Mouse (Mus musculus) spleen, postnatal 0 days (tissue): ENCODE data around the gene Nmi. TPM values are rescaled to one million over a fixed set of nuclear protein-coding genes. Genes with fewer than 3 reads are reported as not detected.

Experiments used
- polyA plus RNA-seq: library from polyadenylated mRNA; unstranded; fragments of >200 nt; fragmentation: Nextera tagmentation; extraction: Ambion mirVana; gene quantifications from 2 replicates; pipeline ENCODE4 v1.2.1, GENCODE M21; 2015

Nmi gene
- 27.8 and 31.8 TPM in 2 replicates for polyA plus RNA-seq

DNA sequence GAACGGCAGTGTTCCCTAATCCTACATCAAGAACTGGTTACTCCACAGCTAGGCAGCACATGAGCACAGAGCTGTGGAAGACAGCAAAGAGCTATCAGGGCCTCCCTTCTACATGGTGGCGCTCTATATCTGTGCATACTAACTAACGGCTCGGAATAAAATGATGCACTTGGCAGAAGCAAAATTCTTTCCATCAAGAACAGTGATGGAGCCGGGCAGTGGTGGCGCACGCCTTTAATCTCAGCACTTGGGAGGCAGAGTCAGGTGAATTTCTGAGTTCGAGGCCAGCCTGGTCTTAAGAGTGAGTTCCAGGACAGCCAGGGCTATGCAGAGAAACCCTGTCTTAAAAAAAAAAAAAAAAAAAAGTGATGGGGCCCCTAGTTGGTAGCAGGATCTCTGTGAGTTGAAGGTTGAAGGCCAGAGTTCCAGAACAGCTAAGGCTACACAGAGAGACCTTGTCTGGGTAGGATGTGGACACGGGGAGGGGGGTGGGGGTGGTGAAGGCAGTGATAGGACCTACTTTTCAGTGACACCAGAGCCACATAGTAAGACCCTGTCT lies at the start of gene Nmi:
Gene Nmi (minus strand): TSS at position 85 of the 559 bp plus-strand sequence.

GRCm38 (mm10) chr2:51934574-51935334 lies 38.5 kb downstream of the Nmi start, which contains the start of gene Rbm43:
Rbm43 (minus strand) TSS chr2:51935163.

Other genes starting within 250 kb of the Nmi start
- 34.0 and 36.5 TPM in 2 replicates for gene Rbm43, start 38.3 kb downstream of the Nmi start, polyA plus RNA-seq
- gene Tnfaip6, start 64.5 kb upstream of the Nmi start, polyA plus RNA-seq, result 1.4 and 1.6 TPM in 2 replicates
- 24.3 and 25.6 TPM in 2 replicates for gene Rif1, start 99.3 kb upstream of the Nmi start, polyA plus RNA-seq